Comparison of ENCODE assay signal across 12 mouse cellular contexts in genomic region chr1:155093971-155094707, GRCm38 (mm10). TPM values are rescaled to one million over a fixed set of nuclear protein-coding genes. Genes with fewer than 3 reads are reported as not detected.
DNase-seq lines count a peak whose midpoint lies in the region; ATAC-seq and TF ChIP-seq lines count a peak whose summit lies in the region.
"Had no signal": no experiment of that assay in that cellular context is flagged by ENCODE, and none has a peak within 500 bp of the region (broad histone marks: within the 10 kb centered on the region; RNA-seq: fewer than 3 reads in every experiment).

No protein-coding gene starts in this region.

- H3K9ac ChIP-seq in liver, embryonic 11.5 days (ENCODE audit: low read depth, low read length) = no peak overlapping the region
- H3K9ac ChIP-seq: liver, embryonic 14.5 days had no signal

- peaks cover 21% of the 10 kb centered on the region for H3K4me1 ChIP-seq in kidney, adult 2 months (ENCODE audit: control insufficient read depth, insufficient read depth, low read length)
- H3K4me1 ChIP-seq in embryonic facial prominence, embryonic 10.5 days = peaks cover 61% of the 10 kb centered on the region
- peaks cover 25% of the 10 kb centered on the region for H3K4me1 ChIP-seq in liver, embryonic 11.5 days (replicated peaks; ENCODE audit: control insufficient read depth, insufficient read depth, low read length)

- H3K4me3 ChIP-seq in kidney, adult 2 months (ENCODE audit: insufficient read depth, low read depth, low read length) = no peak overlapping the region
- H3K4me3 ChIP-seq in embryonic facial prominence, embryonic 10.5 days = no peak overlapping the region
- H3K4me3 ChIP-seq in liver, embryonic 11.5 days (ENCODE audit: low read depth, low read length) = no peak overlapping the region

- H3K27me3 ChIP-seq in kidney, adult 2 months (replicated peaks; ENCODE audit: control insufficient read depth, insufficient read depth, low read length) = no peaks in the 10 kb centered on the region
- peaks cover 13% of the 10 kb centered on the region for H3K27me3 ChIP-seq in embryonic facial prominence, embryonic 10.5 days (replicated peaks; ENCODE audit: low read depth, poor library complexity, severe bottlenecking)
- no peaks in the 10 kb centered on the region for H3K27me3 ChIP-seq in liver, embryonic 11.5 days (replicated peaks; ENCODE audit: control insufficient read depth, insufficient read depth, low read length)

- H3K4me2 ChIP-seq in liver, embryonic 11.5 days = no peak overlapping the region

- 0 out of 2 replicates have a peak overlapping the region, but pooled peaks have one; percentile 1 for H3K27ac ChIP-seq in kidney, adult 2 months (ENCODE audit: insufficient read depth, low read depth, low read length)
- 0 out of 2 replicates have a peak overlapping the region, but pooled peaks have one; percentile 11 for H3K27ac ChIP-seq in embryonic facial prominence, embryonic 10.5 days (replicated peaks)
- no peak overlapping the region for H3K27ac ChIP-seq in liver, embryonic 11.5 days (ENCODE audit: low read depth, low read length)
- H3K27ac ChIP-seq: liver, embryonic 14.5 days had no signal

- TF ChIP-seq POLR2A in kidney, adult 2 months (IDR thresholded peaks at IDR 0.05; ENCODE audit: low read depth, low read length) = no peak

- ATAC-seq in liver, embryonic 11.5 days (replicated peaks; ENCODE audit: low FRiP score) = no peak
- ATAC-seq: activated CD4-positive, CD25-positive, alpha-beta regulatory T cell, adult 4 months had no signal

- TF ChIP-seq CTCF in kidney, adult 2 months (conservative IDR thresholded peaks at IDR 0.05; ENCODE audit: insufficient read depth, insufficient read length, low read depth, low read length) = no peak

- no peaks in the 10 kb centered on the region for H3K36me3 ChIP-seq in kidney, adult 2 months (ENCODE audit: control insufficient read depth, insufficient read depth, low read length)
- peaks cover 13% of the 10 kb centered on the region for H3K36me3 ChIP-seq in embryonic facial prominence, embryonic 10.5 days (replicated peaks)
- no peaks in the 10 kb centered on the region for H3K36me3 ChIP-seq in liver, embryonic 11.5 days (ENCODE audit: control insufficient read depth, insufficient read depth, low read length)

- peak; percentile 63 for DNase-seq in kidney, adult 2 months
- DNase-seq in kidney, adult 11 months = no peak
- peak; percentile 48 for DNase-seq in brain, adult 2 months (ENCODE audit: low read depth, low spot score)
- no peak for DNase-seq in embryonic facial prominence, embryonic 10.5 days (ENCODE audit: low spot score)
- peak; percentile 52 for DNase-seq in kidney, postnatal 10 days
- no peak for DNase-seq in liver, embryonic 11.5 days (ENCODE audit: low spot score)
- no peak for DNase-seq in adrenal gland, postnatal 36 days
- no peak for DNase-seq in adrenal gland, adult 2 months
- DNase-seq: cerebellum, adult 11 months had no signal

- H3K9me3 ChIP-seq in embryonic facial prominence, embryonic 10.5 days = no peaks in the 10 kb centered on the region
- no peaks in the 10 kb centered on the region for H3K9me3 ChIP-seq in liver, embryonic 11.5 days (ENCODE audit: control insufficient read depth, low read length)

- 40% methylated on average over 9 of the region's 9 CpGs for whole genome bisulfite sequencing in kidney, adult 2 months
- WGBS in embryonic facial prominence, embryonic 10.5 days = 51% methylated on average over 9 of the region's 9 CpGs
- 78% methylated on average over 9 of the region's 9 CpGs for WGBS in liver, embryonic 11.5 days

RNA-seq across cellular contexts. Expression of gene Ier5, which starts 5.3 kb away (rescaled TPM):
- 8.6 and 9.8 TPM in 2 replicates for polyA plus RNA-seq in kidney, adult 2 months (2012; rRNA removed)
- 4.4 TPM in 2 replicates for polyA plus RNA-seq in embryonic facial prominence, embryonic 10.5 days (2016; fragmentation: Nextera tagmentation; extraction: Ambion mirVana)
- polyA plus RNA-seq in liver, embryonic 11.5 days (2014; fragmentation: Nextera tagmentation; extraction: Ambion mirVana) = 6.7 and 7.3 TPM in 2 replicates
- total RNA-seq in adrenal gland, postnatal 36 days (2021) = 10 to 100 TPM in 1 of 2 experiments, 1 to 10 TPM in 1; 6.1 to 10.4 TPM
- total RNA-seq in adrenal gland, adult 2 months (2021) = 10 to 100 TPM in 1 of 2 experiments, 1 to 10 TPM in 1; 6.3 to 10.7 TPM
- polyA plus RNA-seq in adrenal gland, adult 2 months (2012; rRNA removed) = 13.9 and 21.4 TPM in 2 replicates

RNA-seq across cellular contexts. Expression of gene Mr1, which starts 52.5 kb away (rescaled TPM):
- polyA plus RNA-seq in kidney, adult 2 months (2012; rRNA removed) = 3.3 and 4.5 TPM in 2 replicates
- 1.2 and 1.4 TPM in 2 replicates for polyA plus RNA-seq in embryonic facial prominence, embryonic 10.5 days (2016; fragmentation: Nextera tagmentation; extraction: Ambion mirVana)
- 0.81 and 1.2 TPM in 2 replicates for polyA plus RNA-seq in liver, embryonic 11.5 days (2014; fragmentation: Nextera tagmentation; extraction: Ambion mirVana)
- total RNA-seq in adrenal gland, postnatal 36 days (2021) = 10 to 100 TPM; 20.2 to 27.0 TPM
- total RNA-seq in adrenal gland, adult 2 months (2021) = 10 to 100 TPM; 29.2 to 30.6 TPM
- 3.8 and 4.4 TPM in 2 replicates for polyA plus RNA-seq in adrenal gland, adult 2 months (2012; rRNA removed)
- total RNA-seq: ES-E14 had no signal

Comparison
In these comparisons a context has a peak if more than half of its experiments do, and no peak if none do; other contexts are left out.
1. DNase-seq: peak in kidney, adult 2 months (single experiment), brain, adult 2 months (single experiment) and kidney, postnatal 10 days (single experiment); none in kidney, adult 11 months (single experiment), embryonic facial prominence, embryonic 10.5 days (single experiment), liver, embryonic 11.5 days (single experiment), adrenal gland, postnatal 36 days (0 of 2) and adrenal gland, adult 2 months (single experiment).